Mouse (Mus musculus) ES-E14 (cell line): ENCODE results near the gene Gm597. TPM values are rescaled to one million over a fixed set of nuclear protein-coding genes. Genes with fewer than 3 reads are reported as not detected.

Source experiments
- DNase-seq: peaks from one replicate; pipeline ENCODE4 v3.0.0-alpha.2; 2013; ENCODE audit warnings: low read depth, low spot score
- H3K27ac ChIP-seq: 2 replicates; pipeline ENCODE4 v1.5.1; 2012; ENCODE audit warnings: low read depth, mild to moderate bottlenecking, low read length, moderate library complexity, mixed read lengths; ENCODE audit not compliant: poor library complexity, insufficient read depth, severe bottlenecking
- H3K36me3 ChIP-seq: 2 replicates; pipeline ENCODE4 v1.6.1; 2012; ENCODE audit warnings: mild to moderate bottlenecking, low read length, moderate library complexity, mixed read lengths; ENCODE audit not compliant: control insufficient read depth, poor library complexity, insufficient read depth, severe bottlenecking
- H3K4me1 ChIP-seq, 2 experiments: fragments of 150-350 bp in 1 of 2; sonication (generic) in 1 of 2; 2 replicates each; pipeline ENCODE4 v1.6.1; 2012; ENCODE audit warnings: low read length in 2 of 2, mild to moderate bottlenecking in 1 of 2, mixed read lengths in 1 of 2; ENCODE audit not compliant: control insufficient read depth in 2 of 2, insufficient read depth in 2 of 2, poor library complexity in 1 of 2
- H3K4me3 ChIP-seq, 2 experiments: fragments of 150-350 bp in 1 of 2; sonication (generic) in 1 of 2; 2 replicates each; pipeline ENCODE4 v1.5.1; 2012; ENCODE audit warnings: low read length in 2 of 2, low read depth in 1 of 2, mild to moderate bottlenecking in 1 of 2, mixed read lengths in 1 of 2; ENCODE audit not compliant: insufficient read depth in 1 of 2, poor library complexity in 1 of 2, severe bottlenecking in 1 of 2
- H3K9ac ChIP-seq: 2 replicates; pipeline ENCODE4 v1.6.1; 2012; ENCODE audit warnings: low read depth, mild to moderate bottlenecking, low read length, mixed read lengths; ENCODE audit not compliant: poor library complexity, insufficient read depth, severe bottlenecking
- H3K9me3 ChIP-seq: fragments of 150-350 bp; sonication (generic); 2 replicates; pipeline ENCODE4 v1.6.1; 2012; ENCODE audit warnings: low read depth, mild to moderate bottlenecking, low read length; ENCODE audit not compliant: control insufficient read depth, insufficient read depth
- CHD2 ChIP-seq: IDR thresholded peaks from 2 replicates; pipeline ENCODE4 v1.6.1; 2014; ENCODE audit warnings: mild to moderate bottlenecking, low read depth, low read length, inconsistent platforms
- HCFC1 ChIP-seq: IDR thresholded peaks from 2 replicates; pipeline ENCODE4 v1.6.1; 2012; ENCODE audit warnings: low read length, inconsistent platforms, borderline replicate concordance; ENCODE audit not compliant: insufficient read depth
- MAFK ChIP-seq: IDR thresholded peaks from 2 replicates; pipeline ENCODE4 v1.6.1; 2014; ENCODE audit warnings: mild to moderate bottlenecking, low read depth, low read length, inconsistent platforms; ENCODE audit not compliant: insufficient read depth
- ZC3H11A ChIP-seq: IDR thresholded peaks from 2 replicates; pipeline ENCODE4 v1.6.1; 2012; ENCODE audit warnings: low read depth, mild to moderate bottlenecking, inconsistent platforms, low read length, borderline replicate concordance
- ZNF384 ChIP-seq: IDR thresholded peaks from 2 replicates; pipeline ENCODE4 v1.6.1; 2012; ENCODE audit warnings: low read depth, low read length, inconsistent platforms
- in situ Hi-C, 2 experiments: fragments of 600-800 bp; cut with MboI; formaldehyde crosslinking; loops; one replicate each; pipeline ENCODE4 v1.15.1; 2025; ENCODE audit warnings: low sequenced_read_pairs in 2 of 2, inconsistent platforms in 1 of 2; ENCODE audit not compliant: unreplicated experiment in 2 of 2
- total RNA-seq: library from RNA; depleted of rRNA; stranded (reverse); fragments of 300-350 nt; gene quantifications from 2 replicates; pipeline ENCODE4 v1.2.3, GENCODE M21; 2012; rRNA removed

Gene Gm597
- total RNA-seq = not detected in 2 replicates

DNA sequence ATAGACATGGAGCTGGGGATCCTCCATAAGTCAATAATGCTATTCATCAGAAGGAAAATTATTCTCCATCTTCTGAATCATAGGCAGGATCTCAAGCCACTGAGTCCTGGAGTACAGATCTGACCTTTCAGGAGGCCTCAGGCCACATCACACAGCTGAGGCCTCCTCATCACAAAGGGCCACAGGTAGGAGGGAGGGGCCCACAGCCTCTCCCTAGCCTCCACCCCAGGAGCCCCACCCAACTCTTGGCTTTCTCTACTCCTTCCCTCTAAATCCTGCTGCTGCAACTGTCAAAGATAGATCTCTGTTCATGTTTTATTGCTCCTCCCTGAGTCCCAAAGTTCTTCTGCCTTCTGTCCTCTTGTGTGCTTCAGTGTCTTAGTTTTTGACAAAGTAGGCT lies at the start of gene Gm597:
Gm597 (minus strand) TSS at position 101 of the 400 bp plus-strand sequence.
- DNase-seq = no peak
- Histone ChIP-seq H3K4me1 (no peaks in the 10 kb centered on the region), H3K9ac (no peak within 1 kb of the TSS), H3K36me3 (no peaks in the 10 kb centered on the region), H3K27ac (no peak within 1 kb of the TSS), H3K9me3 (no peaks in the 10 kb centered on the region), H3K4me3 (no peak within 1 kb of the TSS)
- in situ Hi-C loops = no loop called here
- TF ChIP-seq ZNF384 = no peak

DNA sequence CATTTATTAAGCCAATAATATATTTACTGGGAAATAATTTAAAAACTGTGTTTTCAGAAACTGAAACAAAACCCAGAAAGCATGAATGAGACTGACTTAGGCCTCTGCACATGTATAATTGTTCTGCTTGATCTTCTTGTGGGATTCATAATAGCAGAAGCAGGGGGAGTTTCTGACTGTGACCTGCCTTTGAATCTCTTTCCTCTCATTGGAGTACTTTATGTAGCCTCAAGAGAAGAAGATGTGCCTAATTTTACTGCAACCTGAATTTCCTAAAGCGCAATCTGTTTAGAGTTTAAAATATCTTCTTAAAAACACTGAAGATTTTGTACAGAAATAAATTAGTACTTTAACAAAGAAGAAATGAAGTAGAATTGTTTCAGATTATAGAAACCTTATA lies 27.6 kb upstream of the Gm597 start:
- no peak for DNase-seq
- in situ Hi-C loops = no loop called here
- no peaks in the 10 kb centered on the region for H3K36me3 ChIP-seq
- TF ChIP-seq MAFK = no peak
- TF ChIP-seq HCFC1 = no peak
- TF ChIP-seq ZNF384 = no peak
- no peak for TF ChIP-seq CHD2
- no peak for TF ChIP-seq ZC3H11A
- H3K4me1 ChIP-seq = no peaks in the 10 kb centered on the region
- no peaks in the 10 kb centered on the region for H3K9me3 ChIP-seq
- no peak overlapping the region for H3K9ac ChIP-seq
- no peak overlapping the region for H3K27ac ChIP-seq
- no peak overlapping the region for H3K4me3 ChIP-seq

DNA sequence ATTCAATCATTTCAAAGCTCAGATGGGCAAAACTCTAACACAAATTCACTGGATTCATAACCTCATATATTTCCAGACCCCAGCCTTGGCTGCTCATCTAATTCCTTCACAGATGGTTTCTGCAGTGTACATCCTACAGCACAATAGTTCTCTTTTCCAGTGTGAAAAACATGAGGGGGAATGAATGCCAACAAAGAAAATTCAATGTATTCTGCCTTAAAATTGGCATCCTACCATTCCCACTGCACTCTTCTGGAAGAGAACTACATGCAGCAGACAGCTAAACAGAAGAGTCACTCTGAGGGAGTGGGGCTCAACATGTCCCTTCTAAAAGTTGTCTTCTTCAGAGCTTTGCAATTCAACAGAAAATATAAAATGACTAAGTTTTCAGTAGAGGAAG lies 26.6 kb upstream of the Gm597 start:
- TF ChIP-seq MAFK (no peak), ZC3H11A (no peak), CHD2 (no peak), HCFC1 (no peak), ZNF384 (no peak)
- H3K9ac ChIP-seq = no peak overlapping the region
- in situ Hi-C loops = no loop called here
- no peak overlapping the region for H3K27ac ChIP-seq
- H3K4me1 ChIP-seq = no peaks in the 10 kb centered on the region
- no peaks in the 10 kb centered on the region for H3K36me3 ChIP-seq
- DNase-seq = no peak
- H3K4me3 ChIP-seq = no peak overlapping the region
- no peaks in the 10 kb centered on the region for H3K9me3 ChIP-seq

DNA sequence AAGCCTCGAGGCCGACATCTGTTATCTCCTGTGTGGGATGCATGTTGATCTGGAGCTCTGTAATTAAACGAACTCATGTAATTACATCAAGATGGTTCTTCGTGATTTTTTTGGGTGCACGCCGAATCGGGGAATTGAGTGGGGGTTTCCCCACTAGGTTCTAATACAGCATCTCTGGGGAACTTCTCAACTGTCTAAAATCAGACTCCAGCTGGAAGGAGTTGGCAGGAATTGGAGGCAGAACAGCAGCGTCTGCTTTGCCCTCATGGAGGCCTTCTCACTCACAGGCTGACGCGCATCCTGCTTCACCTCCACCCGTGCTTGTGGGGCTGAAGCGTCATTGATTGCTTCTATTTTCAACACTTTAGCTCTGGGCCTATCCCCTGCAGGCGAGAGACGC lies 20.8 kb upstream of the Gm597 start:
- H3K4me1 ChIP-seq = no peaks in the 10 kb centered on the region
- DNase-seq = no peak
- no peak overlapping the region for H3K4me3 ChIP-seq
- H3K9me3 ChIP-seq = no peaks in the 10 kb centered on the region
- no peak overlapping the region for H3K27ac ChIP-seq
- H3K36me3 ChIP-seq = no peaks in the 10 kb centered on the region
- TF ChIP-seq CHD2 (no peak), HCFC1 (no peak), ZC3H11A (no peak), ZNF384 (no peak), MAFK (no peak)
- H3K9ac ChIP-seq = no peak overlapping the region
- in situ Hi-C loops = no loop called here
